Mouse (Mus musculus) CH12.LX (cell line): Measurements from ENCODE around the gene Cyb561. TPM values are rescaled to one million over a fixed set of nuclear protein-coding genes. Genes with fewer than 3 reads are reported as not detected.

Source experiments
- DNase-seq: peaks from one replicate; pipeline ENCODE4 v3.0.0-alpha.2; 2013; ENCODE audit errors: extremely low read depth
- H3K27ac ChIP-seq: 2 replicates; pipeline ENCODE4 v1.5.1; 2012; ENCODE audit warnings: low read depth, mild to moderate bottlenecking, control low read depth, moderate library complexity; ENCODE audit not compliant: insufficient read depth
- H3K27me3 ChIP-seq: replicated peaks from 2 replicates; pipeline ENCODE3; 2012; ENCODE audit warnings: inconsistent platforms
- H3K36me3 ChIP-seq, 2 experiments: replicated peaks in 1 of 2; 2 replicates each; pipeline versions ENCODE3 to v1.6.1; 2012; ENCODE audit warnings: inconsistent platforms in 1 of 2, low read length in 1 of 2, mild to moderate bottlenecking in 1 of 2, mixed read lengths in 1 of 2, moderate library complexity in 1 of 2; ENCODE audit not compliant: control insufficient read depth in 1 of 2, insufficient read depth in 1 of 2
- H3K4me1 ChIP-seq, 2 experiments: 2 replicates each; pipeline ENCODE4 v1.6.1; 2012; ENCODE audit warnings: inconsistent platforms in 1 of 2, moderate library complexity in 1 of 2; ENCODE audit not compliant: insufficient read depth in 2 of 2, control insufficient read depth in 1 of 2
- H3K4me2 ChIP-seq: 2 replicates; pipeline ENCODE4 v1.6.1; 2012; ENCODE audit warnings: low read depth, mild to moderate bottlenecking, control low read depth; ENCODE audit not compliant: poor library complexity, insufficient read depth, severe bottlenecking
- H3K4me3 ChIP-seq, 3 experiments: fragments of 150-350 bp in 1 of 3; sonication (generic) in 1 of 3; replicated peaks in 1 of 3; 2 replicates each; pipeline versions ENCODE3 to v1.5.1; 2011 to 2012; ENCODE audit warnings: low read depth in 2 of 3, low read length in 2 of 3, mild to moderate bottlenecking in 2 of 3, moderate library complexity in 2 of 3, control low read depth in 1 of 3, improper control_type of control experiment in 1 of 3, inconsistent platforms in 1 of 3, mixed read lengths in 1 of 3; ENCODE audit not compliant: poor library complexity in 1 of 3
- H3K79me2 ChIP-seq: replicated peaks from 2 replicates; pipeline ENCODE4 v1.6.1; 2012; ENCODE audit warnings: mild to moderate bottlenecking, moderate library complexity; ENCODE audit not compliant: control insufficient read depth, poor library complexity, insufficient read depth, severe bottlenecking; ENCODE audit errors: extremely low read depth
- H3K9ac ChIP-seq: 2 replicates; pipeline ENCODE4 v1.6.1; 2012; ENCODE audit warnings: low read depth, mild to moderate bottlenecking, control low read depth, moderate library complexity; ENCODE audit not compliant: insufficient read depth
- H3K9me3 ChIP-seq: replicated peaks from 2 replicates; pipeline ENCODE3; 2012; ENCODE audit warnings: low read length, inconsistent platforms, mixed read lengths
- BHLHE40 ChIP-seq: IDR thresholded peaks from 2 replicates; pipeline ENCODE4 v1.6.1; 2011; ENCODE audit warnings: mild to moderate bottlenecking, low read depth, low read length, improper control_type of control experiment
- CHD2 ChIP-seq: IDR thresholded peaks from 2 replicates; pipeline ENCODE4 v1.6.1; 2011; ENCODE audit warnings: low read length, improper control_type of control experiment
- CTCF ChIP-seq, 2 experiments: IDR thresholded peaks in 1 of 2; conservative IDR thresholded peaks in 1 of 2; 2 replicates each; pipeline ENCODE4 v1.5.1; 2011 to 2012; ENCODE audit warnings: low read depth in 2 of 2, low read length in 2 of 2, improper control_type of control experiment in 1 of 2, inconsistent platforms in 1 of 2, mild to moderate bottlenecking in 1 of 2, moderate library complexity in 1 of 2
- ETS1 ChIP-seq: conservative IDR thresholded peaks from 2 replicates; pipeline ENCODE4 v1.6.1; 2012; ENCODE audit warnings: low read depth, mild to moderate bottlenecking, inconsistent platforms, low read length, improper control_type of control experiment, moderate library complexity
- HCFC1 ChIP-seq: IDR thresholded peaks from 2 replicates; pipeline ENCODE4 v1.6.1; 2012; ENCODE audit warnings: low read depth, mild to moderate bottlenecking, inconsistent platforms, low read length, improper control_type of control experiment
- IRF4 ChIP-seq: IDR thresholded peaks from 2 replicates; pipeline ENCODE4 v1.6.1; 2014; ENCODE audit warnings: low read depth, mild to moderate bottlenecking, inconsistent platforms, low read length, improper control_type of control experiment
- KAT2A ChIP-seq: IDR thresholded peaks from 2 replicates; pipeline ENCODE4 v1.6.1; 2012; ENCODE audit warnings: low read length, improper control_type of control experiment, inconsistent platforms; ENCODE audit not compliant: insufficient replicate concordance
- MAFK ChIP-seq: IDR thresholded peaks from 2 replicates; pipeline ENCODE4 v1.6.1; 2011; ENCODE audit warnings: low read length, improper control_type of control experiment; ENCODE audit not compliant: insufficient replicate concordance
- MAX ChIP-seq: IDR thresholded peaks from 2 replicates; pipeline ENCODE4 v1.6.1; 2011; ENCODE audit warnings: low read length, improper control_type of control experiment
- MAZ ChIP-seq: IDR thresholded peaks from 2 replicates; pipeline ENCODE4 v1.6.1; 2012; ENCODE audit warnings: low read depth, mild to moderate bottlenecking, inconsistent platforms, low read length, improper control_type of control experiment, moderate library complexity
- NRF1 ChIP-seq: IDR thresholded peaks from 2 replicates; pipeline ENCODE4 v1.6.1; 2014; ENCODE audit warnings: low read depth, mild to moderate bottlenecking, inconsistent platforms, low read length, improper control_type of control experiment, moderate library complexity
- PAX5 ChIP-seq: IDR thresholded peaks from 2 replicates; pipeline ENCODE4 v1.6.1; 2012; ENCODE audit warnings: low read length, inconsistent platforms, mixed read lengths
- POLR2A ChIP-seq: IDR thresholded peaks from 2 replicates; pipeline ENCODE4 v1.6.1; 2011; ENCODE audit warnings: low read depth, mild to moderate bottlenecking, improper control_type of control experiment, low read length
- RAD21 ChIP-seq: IDR thresholded peaks from 2 replicates; pipeline ENCODE4 v1.6.1; 2011; ENCODE audit warnings: low read depth, mild to moderate bottlenecking, low read length, improper control_type of control experiment, moderate library complexity
- RCOR1 ChIP-seq: conservative IDR thresholded peaks from 2 replicates; pipeline ENCODE4 v1.6.1; 2012; ENCODE audit warnings: low read depth, mild to moderate bottlenecking, inconsistent platforms, low read length, improper control_type of control experiment
- SIN3A ChIP-seq: IDR thresholded peaks from 2 replicates; pipeline ENCODE4 v1.6.1; 2012; ENCODE audit warnings: low read length, improper control_type of control experiment, inconsistent platforms
- SMC3 ChIP-seq: IDR thresholded peaks from 2 replicates; pipeline ENCODE4 v1.6.1; 2011; ENCODE audit warnings: low read depth, low read length, improper control_type of control experiment
- TCF12 ChIP-seq: IDR thresholded peaks from 2 replicates; pipeline ENCODE4 v1.6.1; 2014; ENCODE audit warnings: low read depth, mild to moderate bottlenecking, inconsistent platforms, low read length, improper control_type of control experiment
- UBTF ChIP-seq: IDR thresholded peaks from 2 replicates; pipeline ENCODE4 v1.6.1; 2012; ENCODE audit warnings: low read depth, mild to moderate bottlenecking, inconsistent platforms, low read length, improper control_type of control experiment, moderate library complexity
- USF1 ChIP-seq: IDR thresholded peaks from 2 replicates; pipeline ENCODE4 v1.6.1; 2014; ENCODE audit warnings: low read depth, mild to moderate bottlenecking, inconsistent platforms, low read length, improper control_type of control experiment
- USF2 ChIP-seq: conservative IDR thresholded peaks from 2 replicates; pipeline ENCODE4 v1.6.1; 2011; ENCODE audit warnings: low read depth, low read length, improper control_type of control experiment
- ZKSCAN1 ChIP-seq: IDR thresholded peaks from 2 replicates; pipeline ENCODE4 v1.6.1; 2012; ENCODE audit warnings: low read depth, inconsistent platforms, low read length, improper control_type of control experiment, borderline replicate concordance
- ZMIZ1 ChIP-seq: IDR thresholded peaks from 2 replicates; pipeline ENCODE4 v1.6.1; 2012; ENCODE audit warnings: low read depth, mild to moderate bottlenecking, inconsistent platforms, low read length, improper control_type of control experiment
- ZNF384 ChIP-seq: IDR thresholded peaks from 2 replicates; pipeline ENCODE4 v1.6.1; 2012; ENCODE audit warnings: low read depth, low read length, improper control_type of control experiment, inconsistent platforms
- dilution Hi-C: fragments of 300-500 bp; cut with MboI; formaldehyde crosslinking; loops from 2 replicates; pipeline ENCODE4 v1.14.3; 2020; ENCODE audit warnings: low sequenced_read_pairs; ENCODE audit not compliant: extremely low pct_unique_long_range_greater_than_20kb, extremely low pct_ligation_motif_present
- in situ Hi-C: fragments of 300-500 bp; cut with MboI; formaldehyde crosslinking; loops from 3 replicates; pipeline ENCODE4 v1.14.3; 2019; ENCODE audit warnings: low sequenced_read_pairs, low pct_ligation_motif_present, low pct_unique_long_range_greater_than_20kb, mixed read lengths
- polyA plus RNA-seq: library from polyadenylated mRNA; unstranded; fragments of >175 nt; gene quantifications from 2 replicates; pipeline ENCODE4 v1.2.1, GENCODE M21; 2012; ENCODE audit warnings: low read depth; ENCODE audit not compliant: insufficient read length
- total RNA-seq, 2 experiments: library from RNA; depleted of rRNA; stranded (reverse); fragments of 300-350 nt in 1 of 2; fragments of >200 nt in 1 of 2; gene quantifications; 2 replicates each; pipeline ENCODE4 v1.2.3; 2012 to 2014

Gene Cyb561
- total and polyA plus RNA-seq, 3 experiments, result 0.20 to 3.9 (median 0.51) TPM

GRCm38 (mm10) chr11:105944126-105944621, 9.0 kb downstream of the Cyb561 start (continued):
- peak; percentile 36; the same call in 1 of the 2 replicates for TF ChIP-seq UBTF
- peak; percentile 57 for TF ChIP-seq SIN3A
- no peak for TF ChIP-seq NRF1
- TF ChIP-seq RAD21, result peak; percentile 53
- 0 out of 2 replicates have a peak, but pooled peaks have one; percentile 9 for TF ChIP-seq MAZ
- TF ChIP-seq SMC3, result peak; percentile 23
- TF ChIP-seq MAFK, result no peak
- TF ChIP-seq KAT2A, result no peak
- no peak for TF ChIP-seq RCOR1

GRCm38 (mm10) chr11:105943133-105944102, 9.7 kb downstream of the Cyb561 start:
- DNase-seq, result no peak
- Histone ChIP-seq H3K9me3 (no peaks in the 10 kb centered on the region), H3K9ac (peak overlapping the region; percentile 31; the same call in 1 of the 2 replicates), H3K4me3 (peak overlapping the region; percentile 30 to 72 (median 47)), H3K27ac (no peak overlapping the region), H3K36me3 (no peaks in the 10 kb centered on the region), H3K4me2 (peak overlapping the region; percentile 55), H3K27me3 (peaks cover 96% of the 10 kb centered on the region), H3K4me1 (peaks cover 2 to 3% of the 10 kb centered on the region in 2 experiments; a peak in 1 of 4 replicates), H3K79me2 (no peaks in the 10 kb centered on the region)
- dilution Hi-C loops (loop anchor here (25.0 kb wide), 1 partner anchor 119 kb away; the partner anchor contains the start of gene Taco1), in situ Hi-C loops (no loop called here)
- no peak for TF ChIP-seq ZMIZ1
- TF ChIP-seq UBTF, result 0 out of 2 replicates have a peak, but pooled peaks have one; percentile 67
- no peak for TF ChIP-seq CTCF (conservative IDR thresholded peaks at IDR 0.05 in 1 of 2, IDR thresholded peaks at IDR 0.05 in 1 of 2; ENCODE audit: low read depth in 2 of 2, low read length in 2 of 2)

GRCm38 (mm10) chr11:105941973-105942372, 11.2 kb downstream of the Cyb561 start:
- Histone ChIP-seq H3K27me3 (peaks cover 98% of the 10 kb centered on the region), H3K36me3 (no peaks in the 10 kb centered on the region), H3K4me1 (peaks cover 2 to 3% of the 10 kb centered on the region in 2 experiments; a peak in 1 of 4 replicates), H3K27ac (no peak overlapping the region), H3K4me2 (no peak overlapping the region), H3K79me2 (no peaks in the 10 kb centered on the region), H3K9ac (no peak overlapping the region), H3K4me3 (no peak overlapping the region), H3K9me3 (no peaks in the 10 kb centered on the region)
- dilution Hi-C loops, result loop anchor here (25.0 kb wide), 1 partner anchor 120 kb away; the partner anchor contains the start of gene Taco1
- DNase-seq, result no peak
- in situ Hi-C loops, result no loop called here
- TF ChIP-seq ZNF384 (no peak), IRF4 (no peak), BHLHE40 (no peak), TCF12 (no peak), NRF1 (no peak), USF1 (no peak), ZKSCAN1 (no peak), USF2 (no peak), CHD2 (no peak), UBTF (no peak), POLR2A (no peak), HCFC1 (no peak), MAX (no peak), PAX5 (no peak), ETS1 (no peak), ZMIZ1 (no peak)
